Mouse (Mus musculus) cerebellum, postnatal 4 days (tissue): Measurements from ENCODE around the gene Ier5.

Experiments used
- DNase-seq, 2 experiments: peaks; one replicate each; pipeline ENCODE4 v3.0.0; 2022; ENCODE audit warnings: low spot score in 2 of 2, mixed read lengths in 1 of 2

The Ier5 gene

GRCm38 (mm10) chr1:155054366-155054965 lies 45.0 kb downstream of the Ier5 start:
- DNase-seq: no peak

DNA sequence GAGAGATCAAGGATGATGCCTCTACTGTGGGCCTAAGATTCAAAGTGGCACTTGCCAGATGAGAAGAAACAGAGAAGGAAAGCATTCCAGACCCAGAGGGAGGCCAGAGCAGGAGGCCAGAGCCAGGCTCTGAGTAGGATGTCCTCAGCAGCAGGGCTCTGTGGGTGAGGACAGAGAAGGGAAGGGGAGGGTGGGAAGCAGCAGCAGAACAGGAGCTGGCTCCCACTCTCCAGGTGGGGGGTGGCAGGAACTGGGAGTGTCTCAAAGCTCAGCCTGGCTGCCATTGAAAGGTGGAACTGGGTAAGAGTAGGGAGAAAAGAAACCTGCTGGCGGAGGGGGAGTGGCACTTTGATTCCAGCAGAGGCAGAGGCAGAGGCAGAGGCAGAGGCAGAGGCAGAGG lies 46.1 kb downstream of the Ier5 start:
- no peak for DNase-seq

DNA sequence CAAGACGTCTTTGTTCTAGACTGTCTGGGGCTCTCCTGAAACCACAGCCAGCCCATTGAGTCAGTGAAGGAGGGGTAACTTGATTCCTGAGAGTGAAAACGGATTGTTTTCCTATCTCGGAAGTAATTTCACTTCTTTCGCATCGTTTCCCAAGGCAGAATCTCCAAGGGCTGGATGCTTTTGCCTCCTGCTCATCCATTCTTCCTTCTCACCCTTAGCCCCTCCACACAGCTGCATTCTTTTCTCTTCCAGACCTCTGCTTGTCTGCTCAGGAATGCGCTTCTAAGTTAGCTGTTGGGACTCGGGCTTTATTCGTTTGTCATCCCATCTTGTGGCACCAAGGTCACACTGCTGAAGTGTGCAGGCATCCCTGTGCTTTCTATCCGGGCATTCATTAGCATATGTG lies 46.7 kb downstream of the Ier5 start:
- no peak for DNase-seq

DNA sequence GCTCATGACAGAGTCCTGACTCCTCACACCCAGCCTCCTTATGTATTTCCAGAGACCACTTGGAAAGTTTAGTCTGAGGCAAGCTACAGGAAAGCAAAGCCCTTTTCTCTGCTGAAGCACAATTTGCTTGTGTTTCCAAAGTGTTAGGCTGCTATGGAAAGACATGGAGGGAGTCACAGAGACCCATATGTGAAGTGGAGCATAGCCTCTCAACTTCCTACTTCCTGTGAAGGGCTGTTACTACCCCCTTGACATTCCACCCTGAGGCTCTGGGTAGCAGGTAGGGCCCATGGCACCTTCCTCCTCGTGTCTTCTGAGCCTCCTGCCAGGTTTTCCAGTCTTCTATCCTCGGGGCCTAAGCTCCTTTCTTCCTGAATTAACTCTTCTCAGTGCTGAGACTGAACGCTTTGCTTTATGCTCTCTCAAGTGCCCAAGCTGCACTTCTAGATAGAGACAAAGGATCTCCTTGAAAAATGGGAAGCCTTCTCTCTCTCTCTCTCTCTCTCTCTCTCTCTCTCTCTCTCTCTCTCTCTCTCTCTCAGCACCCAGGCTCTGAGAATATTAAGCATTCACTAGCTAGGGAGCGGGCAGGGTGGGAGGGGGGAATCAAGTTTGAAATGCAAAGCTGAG lies 47.2 kb downstream of the Ier5 start:
- no peak for DNase-seq

- DNase-seq: peak in 1 of 2 experiments; percentile 57
Observed at GRCm38 (mm10) chr1:155051701-155052127, 47.7 kb downstream of the Ier5 start.

DNA sequence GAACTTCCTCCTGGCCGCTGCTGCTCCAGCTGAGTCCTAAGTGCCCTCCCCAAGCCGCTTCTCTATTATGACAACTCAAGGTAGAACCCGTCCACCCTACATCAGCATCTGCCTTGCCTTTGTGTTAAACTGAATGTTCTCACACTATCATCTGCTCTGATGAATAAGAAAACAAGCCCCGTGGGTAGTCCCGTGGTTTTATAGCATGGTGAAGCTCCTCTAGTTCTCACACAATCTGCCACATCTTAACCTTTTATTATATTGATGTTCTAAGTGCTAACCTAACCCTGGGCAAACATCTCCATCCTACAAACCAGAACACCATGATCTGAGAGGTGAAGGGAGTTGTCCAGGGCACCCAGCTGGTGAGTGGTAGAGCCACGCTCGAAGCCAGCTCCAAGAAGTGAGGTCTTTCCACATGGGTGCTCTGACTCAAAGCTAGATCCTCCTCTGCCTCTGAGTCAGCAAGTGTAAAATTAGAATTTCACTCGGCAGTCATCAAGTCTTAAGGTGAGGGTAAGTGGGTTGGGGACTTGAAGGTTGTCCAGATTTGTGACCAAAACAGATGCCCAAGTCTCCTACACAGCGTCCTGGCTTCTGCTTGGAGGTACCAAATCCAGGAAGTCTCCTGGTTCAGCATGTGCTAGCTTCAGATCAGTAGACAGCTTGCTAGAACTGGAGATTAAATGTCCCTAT lies 48.4 kb downstream of the Ier5 start:
- no peak for DNase-seq

DNA sequence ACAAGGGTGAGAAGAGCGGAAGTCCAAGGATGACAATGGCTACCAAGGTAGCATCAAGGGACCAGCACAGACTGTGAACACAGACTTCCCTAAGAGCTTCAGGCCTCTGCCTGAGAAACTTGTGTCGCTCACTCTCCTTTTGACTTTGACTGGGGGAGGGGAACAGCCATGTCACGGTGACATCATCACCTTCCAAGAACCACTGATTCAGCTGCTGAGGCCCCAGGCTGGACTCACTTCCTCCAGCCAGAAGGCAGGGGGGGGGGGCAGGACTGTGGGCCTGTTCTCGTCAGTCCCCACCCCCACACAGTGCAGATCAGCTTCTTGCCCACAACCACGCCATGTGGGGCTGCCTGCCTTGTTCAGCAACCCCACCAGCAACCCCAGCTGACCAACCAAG lies 49.3 kb downstream of the Ier5 start:
- no peak for DNase-seq

DNA sequence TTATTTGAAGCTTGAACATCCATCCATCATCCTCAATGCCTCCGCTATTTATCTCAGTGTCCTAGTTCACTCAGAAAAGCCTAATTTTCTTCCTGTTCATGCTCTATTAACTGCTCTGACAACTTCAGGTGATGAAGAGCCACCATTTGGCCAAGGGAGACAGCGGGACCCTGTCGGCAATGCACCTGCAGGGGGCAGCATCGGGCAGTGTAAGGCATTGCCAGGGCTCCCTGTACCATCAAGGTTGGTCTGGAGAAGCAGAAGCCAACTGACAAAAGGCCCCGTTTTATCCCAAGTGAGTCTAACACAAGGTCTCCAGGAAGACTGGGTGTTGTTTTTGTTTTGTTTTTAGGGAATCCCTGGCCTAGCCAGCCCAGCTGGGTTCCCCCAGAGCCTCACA lies 50.5 kb downstream of the Ier5 start:
- DNase-seq: peak; percentile 96 to 97
